Mouse (Mus musculus): ENCODE data around the gene Cers5. TPM values are rescaled to one million over a fixed set of nuclear protein-coding genes. Genes with fewer than 3 reads are reported as not detected.
A peak's percentile ranks its signal among the peaks of the same experiment; 100 is the strongest.

Gene Cers5
- total and polyA plus RNA-seq, 3 experiments: 0.45 to 6.1 (median 0.77) TPM

DNA sequence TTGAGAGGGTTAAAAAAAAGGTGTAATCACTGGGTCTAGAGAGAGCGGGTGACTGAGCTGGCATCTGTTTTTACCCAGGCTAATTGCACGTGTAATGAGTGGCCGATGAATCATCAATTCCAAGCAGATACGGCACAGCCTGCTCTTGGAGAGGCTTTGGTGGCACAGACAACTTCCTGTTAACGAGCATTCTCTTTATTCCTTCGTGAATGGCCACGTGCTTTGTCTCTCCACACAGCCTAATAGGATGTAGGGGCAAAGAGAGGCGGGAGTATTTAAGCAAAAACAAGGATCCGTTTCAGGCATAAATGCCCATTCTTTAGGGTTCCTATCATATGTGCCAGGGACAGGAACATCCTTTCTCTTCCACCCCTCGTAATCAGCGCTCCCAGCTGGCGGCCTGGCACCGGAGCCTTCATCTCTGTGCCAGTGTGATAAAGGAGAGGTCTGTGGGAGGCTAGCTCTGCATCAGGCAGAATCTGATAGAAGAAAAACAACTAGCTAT, 57.3 kb downstream of the Cers5 start:
- Histone ChIP-seq H3K36me3 (replicated peaks) (peaks cover 41% of the 10 kb centered on the region), H3K4me1 (ENCODE audit: insufficient read depth, low read depth, low read length) (peaks cover 14% of the 10 kb centered on the region), H3K4me3 (ENCODE audit: low read depth, low read length) (no peak overlapping the region), H3K27me3 (ENCODE audit: insufficient read depth, low read length) (peaks cover 45% of the 10 kb centered on the region), H3K9me3 (replicated peaks) (no peaks in the 10 kb centered on the region)
- DNase-seq (ENCODE audit: low spot score): no peak
- ATAC-seq (ENCODE audit: extremely low read depth, insufficient number of reproducible peaks, low FRiP score, poor library complexity, severe bottlenecking): no peak
- TF ChIP-seq TAL1 (conservative IDR thresholded peaks at IDR 0.05; ENCODE audit: low read depth, low read length) (no peak; the same call in 1 of the 2 replicates), CTCF (IDR thresholded peaks at IDR 0.05; ENCODE audit: low read depth, low read length) (no peak), GATA2 (IDR thresholded peaks at IDR 0.05; ENCODE audit: borderline replicate concordance, low read depth, low read length) (no peak), GATA1 (IDR thresholded peaks at IDR 0.05; ENCODE audit: borderline replicate concordance, low read length) (no peak), POLR2AphosphoS5 (IDR thresholded peaks at IDR 0.05; ENCODE audit: insufficient replicate concordance, low read depth, low read length) (no peak)

GRCm38 (mm10) chr15:99714858-99715257, 57.8 kb downstream of the Cers5 start:
- TF ChIP-seq POLR2AphosphoS5 (IDR thresholded peaks at IDR 0.05; ENCODE audit: insufficient replicate concordance, low read depth, low read length) (no peak), CTCF (IDR thresholded peaks at IDR 0.05; ENCODE audit: low read depth, low read length) (peak; percentile 95)
- ATAC-seq (ENCODE audit: extremely low read depth, insufficient number of reproducible peaks, low FRiP score, poor library complexity, severe bottlenecking) (peak; percentile 66), DNase-seq (ENCODE audit: low spot score) (peak; percentile 59)
- no peak overlapping the region for H3K4me3 ChIP-seq (ENCODE audit: low read depth, low read length)
- no peaks in the 10 kb centered on the region for H3K9me3 ChIP-seq (replicated peaks)
- H3K27me3 ChIP-seq (ENCODE audit: insufficient read depth, low read length): peaks cover 39% of the 10 kb centered on the region
- H3K36me3 ChIP-seq (replicated peaks): peaks cover 46% of the 10 kb centered on the region
- peaks cover 14% of the 10 kb centered on the region for H3K4me1 ChIP-seq (ENCODE audit: insufficient read depth, low read depth, low read length)

GRCm38 (mm10) chr15:99714206-99714605, 58.5 kb downstream of the Cers5 start:
- H3K9me3 ChIP-seq (replicated peaks): no peaks in the 10 kb centered on the region
- no peak for ATAC-seq (ENCODE audit: extremely low read depth, insufficient number of reproducible peaks, low FRiP score, poor library complexity, severe bottlenecking)
- peaks cover 53% of the 10 kb centered on the region for H3K36me3 ChIP-seq (replicated peaks)
- no peak overlapping the region for H3K4me3 ChIP-seq (ENCODE audit: low read depth, low read length)
- TF ChIP-seq POLR2AphosphoS5 (IDR thresholded peaks at IDR 0.05; ENCODE audit: insufficient replicate concordance, low read depth, low read length): no peak
- no peak for TF ChIP-seq TAL1 (conservative IDR thresholded peaks at IDR 0.05; ENCODE audit: low read depth, low read length)
- no peak for TF ChIP-seq GATA1 (IDR thresholded peaks at IDR 0.05; ENCODE audit: borderline replicate concordance, low read length)
- no peak for TF ChIP-seq GATA2 (IDR thresholded peaks at IDR 0.05; ENCODE audit: borderline replicate concordance, low read depth, low read length)
- TF ChIP-seq CTCF (IDR thresholded peaks at IDR 0.05; ENCODE audit: low read depth, low read length): no peak
- peaks cover 14% of the 10 kb centered on the region for H3K4me1 ChIP-seq (ENCODE audit: insufficient read depth, low read depth, low read length)
- no peak for DNase-seq (ENCODE audit: low spot score)
- H3K27me3 ChIP-seq (ENCODE audit: insufficient read depth, low read length): peaks cover 33% of the 10 kb centered on the region

- peaks cover 59% of the 10 kb centered on the region for H3K36me3 ChIP-seq (replicated peaks)
- no peaks in the 10 kb centered on the region for H3K9me3 ChIP-seq (replicated peaks)
- DNase-seq (ENCODE audit: low spot score) (no peak), ATAC-seq (ENCODE audit: extremely low read depth, insufficient number of reproducible peaks, low FRiP score, poor library complexity, severe bottlenecking) (no peak)
- peaks cover 27% of the 10 kb centered on the region for H3K27me3 ChIP-seq (ENCODE audit: insufficient read depth, low read length)
- peaks cover 14% of the 10 kb centered on the region for H3K4me1 ChIP-seq (ENCODE audit: insufficient read depth, low read depth, low read length)
- TF ChIP-seq GATA2 (IDR thresholded peaks at IDR 0.05; ENCODE audit: borderline replicate concordance, low read depth, low read length) (no peak), TAL1 (conservative IDR thresholded peaks at IDR 0.05; ENCODE audit: low read depth, low read length) (no peak), GATA1 (IDR thresholded peaks at IDR 0.05; ENCODE audit: borderline replicate concordance, low read length) (no peak), POLR2AphosphoS5 (IDR thresholded peaks at IDR 0.05; ENCODE audit: insufficient replicate concordance, low read depth, low read length) (no peak), CTCF (IDR thresholded peaks at IDR 0.05; ENCODE audit: low read depth, low read length) (no peak)
- no peak overlapping the region for H3K4me3 ChIP-seq (ENCODE audit: low read depth, low read length)
These were observed 59.1 kb downstream of the Cers5 start for GRCm38 (mm10) chr15:99713569-99713968.

DNA sequence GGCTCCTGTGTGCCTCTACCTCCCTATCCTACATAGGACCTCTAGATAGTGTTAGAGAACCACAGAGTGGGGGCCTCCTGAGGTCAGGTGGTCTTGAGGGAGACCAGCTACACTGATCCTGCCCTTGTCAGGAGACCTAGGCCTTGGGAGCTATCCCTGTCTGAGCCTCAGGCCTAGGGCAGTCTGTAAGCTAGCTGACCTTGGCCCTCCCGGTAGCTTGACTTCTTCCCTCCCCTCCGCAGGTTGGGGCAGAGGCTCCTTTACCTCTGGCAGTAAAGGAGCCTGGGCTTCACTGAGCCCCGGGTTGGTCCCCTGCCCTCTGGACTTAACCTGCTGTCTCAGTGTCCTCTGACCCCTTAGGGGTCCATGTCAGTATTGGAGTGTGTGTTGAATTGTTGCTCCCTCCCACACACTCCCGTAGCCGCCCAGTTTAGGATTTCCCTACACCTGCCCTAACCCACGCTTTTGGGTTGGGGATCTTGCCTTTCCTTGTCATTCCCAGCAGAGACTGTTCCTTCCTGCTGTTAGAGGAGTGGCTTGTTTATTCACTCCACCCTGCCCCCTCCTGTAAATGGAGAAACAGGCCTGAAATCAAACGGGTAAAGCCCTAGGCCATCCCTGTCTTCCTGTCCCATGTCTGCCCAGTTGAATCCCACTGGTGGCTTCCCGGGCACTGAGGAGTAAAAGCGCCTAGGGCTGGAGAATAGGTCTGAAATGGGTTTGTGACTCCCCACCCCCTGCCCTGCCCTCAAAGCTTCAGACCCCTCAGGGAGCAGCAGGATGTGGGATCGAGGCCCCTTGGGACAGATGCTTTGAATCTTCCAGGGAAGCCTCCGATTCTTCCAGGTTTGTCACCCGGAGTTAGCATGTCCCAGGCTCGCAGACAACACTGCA, 59.8 kb downstream of the Cers5 start:
- Histone ChIP-seq H3K36me3 (replicated peaks) (peaks cover 64% of the 10 kb centered on the region), H3K4me3 (ENCODE audit: low read depth, low read length) (no peak overlapping the region), H3K27me3 (ENCODE audit: insufficient read depth, low read length) (peaks cover 20% of the 10 kb centered on the region), H3K4me1 (ENCODE audit: insufficient read depth, low read depth, low read length) (peaks cover 11% of the 10 kb centered on the region), H3K9me3 (replicated peaks) (peaks cover 2% of the 10 kb centered on the region; the same call in 1 of the 2 replicates)
- no peak for ATAC-seq (ENCODE audit: extremely low read depth, insufficient number of reproducible peaks, low FRiP score, poor library complexity, severe bottlenecking)
- DNase-seq (ENCODE audit: low spot score): no peak
- TF ChIP-seq POLR2AphosphoS5 (IDR thresholded peaks at IDR 0.05; ENCODE audit: insufficient replicate concordance, low read depth, low read length) (no peak), TAL1 (conservative IDR thresholded peaks at IDR 0.05; ENCODE audit: low read depth, low read length) (no peak), CTCF (IDR thresholded peaks at IDR 0.05; ENCODE audit: low read depth, low read length) (no peak), GATA1 (IDR thresholded peaks at IDR 0.05; ENCODE audit: borderline replicate concordance, low read length) (no peak), GATA2 (IDR thresholded peaks at IDR 0.05; ENCODE audit: borderline replicate concordance, low read depth, low read length) (no peak)

- ATAC-seq (ENCODE audit: extremely low read depth, insufficient number of reproducible peaks, low FRiP score, poor library complexity, severe bottlenecking) (no peak), DNase-seq (ENCODE audit: low spot score) (no peak)
- H3K4me1 ChIP-seq (ENCODE audit: insufficient read depth, low read depth, low read length): peaks cover 11% of the 10 kb centered on the region
- peaks cover 6% of the 10 kb centered on the region; the same call in 1 of the 2 replicates for H3K9me3 ChIP-seq (replicated peaks)
- no peak for TF ChIP-seq CTCF (IDR thresholded peaks at IDR 0.05; ENCODE audit: low read depth, low read length)
- TF ChIP-seq GATA2 (IDR thresholded peaks at IDR 0.05; ENCODE audit: borderline replicate concordance, low read depth, low read length): no peak
- TF ChIP-seq GATA1 (IDR thresholded peaks at IDR 0.05; ENCODE audit: borderline replicate concordance, low read length): no peak
- TF ChIP-seq POLR2AphosphoS5 (IDR thresholded peaks at IDR 0.05; ENCODE audit: insufficient replicate concordance, low read depth, low read length): no peak
- TF ChIP-seq TAL1 (conservative IDR thresholded peaks at IDR 0.05; ENCODE audit: low read depth, low read length): no peak
- peaks cover 7% of the 10 kb centered on the region; the same call in 1 of the 2 replicates for H3K27me3 ChIP-seq (ENCODE audit: insufficient read depth, low read length)
- H3K36me3 ChIP-seq (replicated peaks): peaks cover 75% of the 10 kb centered on the region
- H3K4me3 ChIP-seq (ENCODE audit: low read depth, low read length): no peak overlapping the region
These were observed 61.2 kb downstream of the Cers5 start for GRCm38 (mm10) chr15:99711491-99711890.
